In genomic region chr3:96280660-96281059, GRCm38 (mm10) we compare ENCODE assay signal across 1 mouse cellular context.
TF ChIP-seq lines count a peak whose summit lies in the region.

No protein-coding gene starts in this region.

TF ChIP-seq in CH12.LX, 34 proteins besides CTCF, POLR2A, EP300 and RAD21 (continued from another document):
- no peak for TF ChIP-seq MAFK (IDR thresholded peaks at IDR 0.05; ENCODE audit: insufficient replicate concordance, low read length)
- no peak for TF ChIP-seq HCFC1 (IDR thresholded peaks at IDR 0.05; ENCODE audit: low read depth, low read length)
- TF ChIP-seq JUN (IDR thresholded peaks at IDR 0.05; ENCODE audit: insufficient read depth, low read depth, low read length) = no peak
- no peak for TF ChIP-seq SIN3A (IDR thresholded peaks at IDR 0.05; ENCODE audit: low read length)
- TF ChIP-seq MAX (IDR thresholded peaks at IDR 0.05; ENCODE audit: low read length) = no peak
